Mouse (Mus musculus) cortical plate, adult 2 months (tissue): ENCODE data around the gene Capzb.

Experiments
- CTCF ChIP-seq: fragments of 200-500 bp; IDR thresholded peaks from 2 replicates; pipeline ENCODE4 v1.5.1; 2011; ENCODE audit warnings: mild to moderate bottlenecking, control low read depth, low read length; ENCODE audit not compliant: insufficient read depth; ENCODE audit errors: extremely low read depth
- POLR2A ChIP-seq: fragments of 200-500 bp; IDR thresholded peaks from 2 replicates; pipeline ENCODE4 v1.6.1; 2011; ENCODE audit warnings: mild to moderate bottlenecking, low read length, control low read depth; ENCODE audit not compliant: insufficient read depth; ENCODE audit errors: extremely low read depth

GRCm38 (mm10) chr4:139168985-139169747 lies 23.5 kb upstream of the Capzb start:
- TF ChIP-seq POLR2A (no peak), CTCF (no peak)
